Comparison of ENCODE assay signal across 18 mouse cellular contexts in the genomic region with DNA sequence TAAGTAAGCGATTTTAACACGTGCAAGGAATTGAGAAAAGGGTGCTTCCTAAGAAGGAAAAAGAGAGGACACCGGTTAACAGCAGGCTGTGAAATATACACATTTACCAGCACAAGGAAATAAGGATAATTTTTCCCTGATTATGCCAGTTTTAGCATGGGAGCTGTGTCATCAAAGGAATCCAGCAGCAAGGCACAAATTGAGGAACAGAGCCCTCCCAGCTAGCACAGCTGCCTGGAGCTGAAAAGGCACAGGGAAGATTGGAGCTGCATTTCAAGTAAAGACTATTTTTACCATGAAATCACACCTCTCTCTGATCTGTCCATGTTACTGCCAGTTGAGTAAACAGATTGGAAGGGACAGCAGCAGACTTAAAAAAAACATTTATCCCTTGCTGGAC.
DNase-seq lines count a peak whose midpoint lies in the region; ATAC-seq lines count a peak whose summit lies in the region.
"Had no signal": no experiment of that assay in that cellular context is flagged by ENCODE, and none has a peak within 500 bp of the region (broad histone marks: within the 10 kb centered on the region; RNA-seq: fewer than 3 reads in every experiment).

No protein-coding gene starts in this region.

- H3K4me1 ChIP-seq in forebrain, embryonic 14.5 days (ENCODE audit: control insufficient read depth, insufficient read depth, low read length) = peaks cover 2% of the 10 kb centered on the region; the same call in 1 of the 2 replicates
- no peaks in the 10 kb centered on the region for H3K4me1 ChIP-seq in forebrain, embryonic 11.5 days (replicated peaks; ENCODE audit: control insufficient read depth, insufficient read depth, low read length)
- H3K4me1 ChIP-seq in heart, embryonic 13.5 days = peaks cover 14% of the 10 kb centered on the region
- H3K4me1 ChIP-seq in midbrain, embryonic 12.5 days = no peaks in the 10 kb centered on the region
- H3K4me1 ChIP-seq in midbrain, embryonic 13.5 days (replicated peaks) = peaks cover 6% of the 10 kb centered on the region; the same call in 1 of the 2 replicates
- H3K4me1 ChIP-seq: embryonic facial prominence, embryonic 12.5 days had no signal

- no peaks in the 10 kb centered on the region for H3K9me3 ChIP-seq in forebrain, embryonic 14.5 days (replicated peaks; ENCODE audit: control insufficient read depth, low read length)
- no peaks in the 10 kb centered on the region for H3K9me3 ChIP-seq in forebrain, embryonic 11.5 days (ENCODE audit: control insufficient read depth, low read length)
- no peaks in the 10 kb centered on the region for H3K9me3 ChIP-seq in heart, embryonic 13.5 days
- H3K9me3 ChIP-seq in midbrain, embryonic 12.5 days = no peaks in the 10 kb centered on the region
- H3K9me3 ChIP-seq in midbrain, embryonic 13.5 days = no peaks in the 10 kb centered on the region
- H3K9me3 ChIP-seq: embryonic facial prominence, embryonic 12.5 days had no signal

- H3K4me3 ChIP-seq in forebrain, embryonic 14.5 days (ENCODE audit: low read depth, low read length) = no peak overlapping the region
- no peak overlapping the region for H3K4me3 ChIP-seq in forebrain, embryonic 11.5 days (ENCODE audit: low read depth, low read length)
- H3K4me3 ChIP-seq in heart, embryonic 13.5 days = no peak overlapping the region
- H3K4me3 ChIP-seq in midbrain, embryonic 12.5 days = no peak overlapping the region
- no peak overlapping the region for H3K4me3 ChIP-seq in midbrain, embryonic 13.5 days (replicated peaks)
- H3K4me3 ChIP-seq: embryonic facial prominence, embryonic 12.5 days; erythroblast, embryonic 14.5 days had no signal

- H3K9ac ChIP-seq in forebrain, embryonic 14.5 days (ENCODE audit: low read length) = no peak overlapping the region
- no peak overlapping the region for H3K9ac ChIP-seq in forebrain, embryonic 11.5 days (ENCODE audit: low read length)
- no peak overlapping the region for H3K9ac ChIP-seq in heart, embryonic 13.5 days
- H3K9ac ChIP-seq in midbrain, embryonic 12.5 days (replicated peaks) = no peak overlapping the region
- no peak overlapping the region; the same call in 1 of the 2 replicates for H3K9ac ChIP-seq in midbrain, embryonic 13.5 days (replicated peaks)
- H3K9ac ChIP-seq: embryonic facial prominence, embryonic 12.5 days had no signal

- no peaks in the 10 kb centered on the region for H3K36me3 ChIP-seq in forebrain, embryonic 14.5 days (ENCODE audit: control insufficient read depth, insufficient read depth, low read length)
- H3K36me3 ChIP-seq in forebrain, embryonic 11.5 days (ENCODE audit: control insufficient read depth, insufficient read depth, low read length) = no peaks in the 10 kb centered on the region
- H3K36me3 ChIP-seq in heart, embryonic 13.5 days = no peaks in the 10 kb centered on the region
- H3K36me3 ChIP-seq in midbrain, embryonic 12.5 days = no peaks in the 10 kb centered on the region
- H3K36me3 ChIP-seq in midbrain, embryonic 13.5 days = no peaks in the 10 kb centered on the region
- H3K36me3 ChIP-seq: embryonic facial prominence, embryonic 12.5 days had no signal

- H3K27me3 ChIP-seq in forebrain, embryonic 14.5 days (replicated peaks; ENCODE audit: control insufficient read depth, insufficient read depth, low read length) = no peaks in the 10 kb centered on the region
- H3K27me3 ChIP-seq in forebrain, embryonic 11.5 days (ENCODE audit: control insufficient read depth, insufficient read depth, low read length) = no peaks in the 10 kb centered on the region
- H3K27me3 ChIP-seq in heart, embryonic 13.5 days (replicated peaks) = no peaks in the 10 kb centered on the region
- H3K27me3 ChIP-seq in midbrain, embryonic 12.5 days = no peaks in the 10 kb centered on the region
- no peaks in the 10 kb centered on the region for H3K27me3 ChIP-seq in midbrain, embryonic 13.5 days
- H3K27me3 ChIP-seq: embryonic facial prominence, embryonic 12.5 days had no signal

- H3K4me2 ChIP-seq in forebrain, embryonic 14.5 days (ENCODE audit: low read length) = no peak overlapping the region
- no peak overlapping the region for H3K4me2 ChIP-seq in forebrain, embryonic 11.5 days (ENCODE audit: low read depth, low read length, severe bottlenecking)
- H3K4me2 ChIP-seq in heart, embryonic 13.5 days = no peak overlapping the region
- H3K4me2 ChIP-seq in midbrain, embryonic 12.5 days (replicated peaks) = no peak overlapping the region
- no peak overlapping the region for H3K4me2 ChIP-seq in midbrain, embryonic 13.5 days (replicated peaks)
- H3K4me2 ChIP-seq: embryonic facial prominence, embryonic 12.5 days; liver, embryonic 11.5 days had no signal

- 0 out of 2 replicates have a peak, but pooled peaks have one; percentile 32 for ATAC-seq in forebrain, embryonic 14.5 days
- ATAC-seq in forebrain, embryonic 11.5 days (replicated peaks; ENCODE audit: low FRiP score) = no peak
- no peak for ATAC-seq in heart, embryonic 13.5 days (ENCODE audit: extremely low read depth, insufficient number of reproducible peaks, low FRiP score, low TSS enrichment)
- no peak for ATAC-seq in midbrain, embryonic 12.5 days (ENCODE audit: low FRiP score, low read depth)
- no peak for ATAC-seq in midbrain, embryonic 13.5 days

- DNase-seq in forebrain, embryonic 14.5 days (ENCODE audit: low spot score) = peak; percentile 43
- no peak for DNase-seq in forebrain, embryonic 11.5 days (ENCODE audit: low spot score)
- DNase-seq in heart, adult 18-20 months = no peak
- peak; percentile 22 for DNase-seq in brain, embryonic 18.5 days (ENCODE audit: low read depth, low spot score)
- no peak for DNase-seq in cerebellum, adult 9-11 months
- DNase-seq: adrenal gland, adult 2 months; cerebellum, postnatal 10 days; kidney, adult 11 months; lung, adult 18-20 months; lung, postnatal 36 days; spleen, adult 18-20 months; thymus, adult 2 months had no signal

- no peak overlapping the region for H3K27ac ChIP-seq in forebrain, embryonic 14.5 days (ENCODE audit: low read depth, low read length)
- no peak overlapping the region for H3K27ac ChIP-seq in forebrain, embryonic 11.5 days (ENCODE audit: low read depth, low read length)
- H3K27ac ChIP-seq in heart, embryonic 13.5 days (replicated peaks) = 0 out of 2 replicates have a peak overlapping the region, but pooled peaks have one; percentile 32
- H3K27ac ChIP-seq in midbrain, embryonic 12.5 days (replicated peaks) = 0 out of 2 replicates have a peak overlapping the region, but pooled peaks have one; percentile 30
- H3K27ac ChIP-seq in midbrain, embryonic 13.5 days = no peak overlapping the region
- H3K27ac ChIP-seq: embryonic facial prominence, embryonic 12.5 days had no signal

- WGBS in forebrain, embryonic 14.5 days = 81% methylated on average over 3 of the region's 3 CpGs
- 86% methylated on average over 3 of the region's 3 CpGs for WGBS in forebrain, embryonic 11.5 days
- 61% methylated on average over 3 of the region's 3 CpGs for WGBS in heart, embryonic 13.5 days
- WGBS in midbrain, embryonic 12.5 days = 79% methylated on average over 3 of the region's 3 CpGs
- WGBS in midbrain, embryonic 13.5 days = 90% methylated on average over 3 of the region's 3 CpGs

Comparison
In these comparisons a context has a peak if more than half of its experiments do, and no peak if none do; other contexts are left out.
1. DNase-seq: peak in forebrain, embryonic 14.5 days (single experiment) and brain, embryonic 18.5 days (single experiment); none in forebrain, embryonic 11.5 days (single experiment), heart, adult 18-20 months (0 of 2) and cerebellum, adult 9-11 months (single experiment).
2. H3K27ac ChIP-seq: peak in heart, embryonic 13.5 days (single experiment) and midbrain, embryonic 12.5 days (single experiment); none in forebrain, embryonic 14.5 days (single experiment), forebrain, embryonic 11.5 days (single experiment) and midbrain, embryonic 13.5 days (single experiment).